Mouse (Mus musculus) hindbrain, embryonic 16.5 days (tissue): Measurements from ENCODE around the gene Fam69a. TPM values are rescaled to one million over a fixed set of nuclear protein-coding genes. Genes with fewer than 3 reads are reported as not detected.

Experiments used
- ATAC-seq: fragments of 200-750 bp; cut with Nextera tagmentation; 2 replicates; pipeline ENCODE4 v1.8.0; 2017; ENCODE audit warnings: moderate TSS enrichment, moderate library complexity
- H3K27ac ChIP-seq: fragments of 300-500 bp; sonication (generic); 2 replicates; pipeline ENCODE4 v1.5.1; 2014; ENCODE audit warnings: low read depth, mild to moderate bottlenecking, control low read depth, low read length, moderate library complexity
- H3K27me3 ChIP-seq: fragments of 300-500 bp; sonication (generic); replicated peaks from 2 replicates; pipeline ENCODE4 v1.6.1; 2014; ENCODE audit warnings: low read length; ENCODE audit not compliant: control insufficient read depth, insufficient read depth
- H3K36me3 ChIP-seq: fragments of 300-500 bp; sonication (generic); 2 replicates; pipeline ENCODE4 v1.6.1; 2014; ENCODE audit warnings: mild to moderate bottlenecking, low read length, moderate library complexity, mixed read lengths; ENCODE audit not compliant: control insufficient read depth, insufficient read depth
- H3K4me1 ChIP-seq: fragments of 300-500 bp; sonication (generic); 2 replicates; pipeline ENCODE4 v1.6.1; 2014; ENCODE audit warnings: low read depth, low read length; ENCODE audit not compliant: control insufficient read depth, insufficient read depth
- H3K4me2 ChIP-seq: fragments of 300-500 bp; sonication (generic); 2 replicates; pipeline ENCODE4 v1.6.1; 2014; ENCODE audit warnings: mild to moderate bottlenecking, low read length, control low read depth, moderate library complexity
- H3K4me3 ChIP-seq: fragments of 300-500 bp; sonication (generic); 2 replicates; pipeline ENCODE4 v1.5.1; 2014; ENCODE audit warnings: mild to moderate bottlenecking, low read length, control low read depth, moderate library complexity
- H3K9ac ChIP-seq: fragments of 300-500 bp; sonication (generic); 2 replicates; pipeline ENCODE4 v1.6.1; 2014; ENCODE audit warnings: low read depth, mild to moderate bottlenecking, control low read depth, low read length, moderate library complexity
- H3K9me3 ChIP-seq: fragments of 300-500 bp; sonication (generic); 2 replicates; pipeline ENCODE4 v1.6.1; 2014; ENCODE audit warnings: mild to moderate bottlenecking, low read length, moderate library complexity; ENCODE audit not compliant: control insufficient read depth
- WGBS: fragments of 180-500 bp; shearing (Covaris S2); extraction: QIAGEN DNeasy Blood & Tissue Kit; methylation state at CpG from one replicate; pipeline ENCODE4 v1.1.7; 2014; 5-methylcytosine and 5-hydroxymethylcytosine counted together
- polyA plus RNA-seq: library from polyadenylated mRNA; unstranded; fragments of >200 nt; fragmentation: Nextera tagmentation; extraction: Ambion mirVana; gene quantifications from 2 replicates; pipeline ENCODE4 v1.2.1, GENCODE M21; 2015

Fam69a gene
- polyA plus RNA-seq, 1 experiment from 2014 or later = 73.3 TPM

DNA sequence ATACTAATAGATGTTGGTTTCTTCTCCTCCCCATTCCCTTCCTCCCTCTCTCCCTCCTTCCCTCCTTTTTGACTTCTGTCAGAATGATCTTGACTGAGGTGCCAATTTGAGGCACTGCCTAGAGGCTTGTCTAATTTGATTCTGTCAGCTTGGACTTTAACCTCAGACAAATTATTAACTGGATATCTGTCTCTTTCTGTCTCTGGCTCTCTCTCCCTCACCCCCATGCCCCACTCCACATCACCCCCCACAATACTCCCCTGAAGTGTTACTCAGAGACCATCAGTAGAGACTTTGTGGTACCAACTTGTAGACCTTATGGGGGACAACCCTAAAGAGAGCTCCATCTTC lies 111.6 kb downstream of the Fam69a start:
- Histone ChIP-seq H3K9ac (no peak overlapping the region), H3K9me3 (no peaks in the 10 kb centered on the region), H3K4me3 (no peak overlapping the region), H3K4me2 (no peak overlapping the region), H3K4me1 (no peaks in the 10 kb centered on the region), H3K36me3 (no peaks in the 10 kb centered on the region), H3K27ac (no peak overlapping the region), H3K27me3 (no peaks in the 10 kb centered on the region)
- ATAC-seq = no peak

DNA sequence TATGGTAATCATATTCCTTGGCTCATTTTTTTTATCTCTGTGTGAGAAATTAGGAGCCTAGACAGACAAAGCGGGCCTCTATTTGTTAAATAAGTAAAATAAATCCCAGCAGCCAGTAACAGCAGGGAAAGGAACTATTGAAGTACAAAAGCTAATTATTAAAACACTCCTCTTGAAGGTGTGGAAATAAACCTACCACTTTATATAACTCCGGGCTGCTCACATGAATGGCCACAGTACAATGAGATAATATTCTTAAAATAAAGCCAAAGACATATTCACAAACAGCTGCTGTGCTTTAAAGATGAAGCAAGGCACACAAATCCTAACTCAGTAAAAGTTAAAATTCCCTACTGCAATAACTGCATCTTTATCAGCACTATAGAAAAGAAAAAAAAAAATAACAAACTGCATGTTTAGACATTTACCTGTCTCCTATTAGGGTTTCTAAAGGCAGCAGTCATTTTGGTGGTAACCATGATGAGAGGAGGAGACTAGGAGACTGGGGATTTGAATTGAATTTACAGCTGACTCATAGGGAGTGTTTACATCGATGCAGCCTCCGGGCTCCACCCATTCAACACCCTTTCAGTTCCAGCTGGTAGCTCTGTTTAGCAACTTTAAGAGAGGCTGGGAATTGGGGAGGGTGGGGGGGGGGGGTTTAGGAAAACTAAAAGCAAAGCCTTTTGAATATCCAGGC lies 112.2 kb downstream of the Fam69a start, which contains the start of gene Evi5:
TSS of gene Evi5 (minus strand) at position 547 of the 700 bp plus-strand sequence.
- H3K4me2 ChIP-seq = no peak within 1 kb of the TSS
- WGBS = 42% methylated on average over 4 of the region's 4 CpGs
- H3K9ac ChIP-seq = no peak within 1 kb of the TSS
- ATAC-seq = no peak
- no peak within 1 kb of the TSS for H3K27ac ChIP-seq
- no peaks in the 10 kb centered on the region for H3K4me1 ChIP-seq
- no peaks in the 10 kb centered on the region for H3K27me3 ChIP-seq
- H3K36me3 ChIP-seq = no peaks in the 10 kb centered on the region
- H3K4me3 ChIP-seq = no peak within 1 kb of the TSS
- no peaks in the 10 kb centered on the region for H3K9me3 ChIP-seq

DNA sequence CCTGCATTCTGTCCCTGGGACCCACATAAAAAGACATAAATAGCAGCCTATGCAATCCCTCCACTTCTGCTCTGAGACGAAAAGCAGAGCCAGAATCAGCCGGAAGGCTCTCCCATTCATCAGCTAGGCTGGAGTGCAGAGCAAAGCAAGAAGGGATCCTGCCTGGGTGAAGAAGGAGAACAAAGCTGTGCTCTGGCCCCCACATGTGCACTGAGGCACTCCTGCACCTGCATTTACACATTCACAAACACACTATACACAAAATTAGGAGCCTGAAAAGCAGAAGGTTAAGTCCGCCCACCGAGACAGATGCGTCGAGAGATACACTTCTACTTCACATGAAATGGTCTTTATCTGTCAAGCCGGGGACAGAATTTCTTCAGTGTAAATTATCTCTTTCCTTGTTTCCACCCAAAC lies 113.0 kb downstream of the Fam69a start:
- WGBS = 70% methylated on average over 7 of the region's 7 CpGs
- Histone ChIP-seq H3K27me3 (no peaks in the 10 kb centered on the region), H3K27ac (no peak overlapping the region)

DNA sequence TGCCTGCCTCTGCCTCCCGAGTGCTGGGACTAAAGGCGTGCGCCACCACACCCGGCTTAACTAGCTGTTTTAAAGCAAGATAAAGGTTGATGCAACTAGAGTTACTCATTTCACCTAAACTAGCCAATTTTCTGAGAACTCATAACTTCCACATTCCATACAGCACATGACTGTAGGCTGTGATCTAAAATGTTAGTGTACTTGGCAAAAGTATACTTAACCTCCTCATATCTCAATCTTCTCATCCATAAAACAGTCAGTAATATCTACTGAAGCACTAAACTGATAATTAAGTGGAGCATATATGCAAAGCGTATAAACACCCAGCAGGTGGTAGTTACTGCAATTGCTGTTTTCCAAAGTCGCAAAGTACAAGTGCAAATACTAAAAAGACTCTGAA lies 113.6 kb downstream of the Fam69a start:
- Histone ChIP-seq H3K27ac (no peak overlapping the region), H3K4me2 (no peak overlapping the region), H3K9me3 (no peaks in the 10 kb centered on the region), H3K4me1 (no peaks in the 10 kb centered on the region), H3K36me3 (no peaks in the 10 kb centered on the region), H3K27me3 (no peaks in the 10 kb centered on the region), H3K4me3 (no peak overlapping the region), H3K9ac (no peak overlapping the region)
- ATAC-seq = no peak
- WGBS = 92% methylated on average over 6 of the region's 6 CpGs

More for the DNA sequence above, 113.0 kb downstream of the Fam69a start:
- Histone ChIP-seq H3K4me1 (no peaks in the 10 kb centered on the region), H3K9me3 (no peaks in the 10 kb centered on the region), H3K9ac (no peak overlapping the region), H3K36me3 (no peaks in the 10 kb centered on the region), H3K4me3 (no peak overlapping the region), H3K4me2 (no peak overlapping the region)
- ATAC-seq = no peak

DNA sequence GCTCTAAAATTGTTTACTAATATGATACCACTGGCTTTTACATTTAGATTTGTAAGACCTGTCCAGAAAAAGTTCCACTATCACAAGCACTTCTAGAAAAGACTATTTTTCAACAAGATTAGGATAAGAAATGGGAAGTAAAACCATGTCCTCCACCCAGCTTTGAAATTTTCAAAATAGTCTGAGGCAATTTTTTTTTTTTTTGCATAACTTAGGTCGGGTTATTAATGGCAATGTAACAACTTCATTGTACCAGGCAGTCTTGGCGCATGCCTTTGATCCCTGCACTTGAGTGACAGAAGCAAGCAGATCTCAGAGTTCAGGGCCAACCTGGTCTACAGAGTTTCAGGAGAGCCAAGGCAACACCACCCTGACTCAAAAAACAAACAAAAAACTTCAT lies 117.2 kb downstream of the Fam69a start:
- Histone ChIP-seq H3K27ac (no peak overlapping the region), H3K9me3 (no peaks in the 10 kb centered on the region), H3K4me1 (peaks cover 6% of the 10 kb centered on the region), H3K36me3 (no peaks in the 10 kb centered on the region), H3K4me3 (no peak overlapping the region), H3K27me3 (no peaks in the 10 kb centered on the region), H3K9ac (no peak overlapping the region), H3K4me2 (no peak overlapping the region)
- WGBS = 61% methylated on average over 2 of the region's 2 CpGs
- ATAC-seq = no peak

DNA sequence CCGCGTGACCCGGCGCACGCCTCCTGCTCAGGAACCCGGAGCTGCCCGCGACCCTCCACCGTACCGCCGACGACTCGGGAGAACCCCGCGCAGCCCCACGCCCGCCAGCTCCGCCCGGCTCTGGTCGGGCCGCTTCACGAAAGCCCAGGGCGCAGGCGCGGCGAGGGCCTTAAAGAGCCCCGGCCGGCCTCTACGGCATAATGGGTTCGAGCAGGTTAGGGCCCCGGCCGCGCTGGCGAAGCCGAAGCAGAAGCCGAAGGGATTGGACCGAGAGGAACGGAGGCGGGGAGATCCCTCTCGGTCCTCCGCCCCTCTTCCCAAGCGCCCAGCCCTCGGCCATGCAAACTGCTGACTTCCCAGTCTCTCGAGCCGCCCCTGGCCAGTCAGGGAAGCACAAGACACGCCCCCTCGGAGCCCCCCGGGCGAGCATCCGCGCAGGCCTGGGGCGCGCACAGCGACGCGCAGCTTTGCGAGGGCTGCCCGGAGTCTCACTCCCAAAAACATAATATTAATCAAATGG lies 117.9 kb downstream of the Fam69a start:
- ATAC-seq = peak; percentile 99
- Histone ChIP-seq H3K36me3 (no peaks in the 10 kb centered on the region), H3K4me1 (peaks cover 6% of the 10 kb centered on the region), H3K9ac (peak overlapping the region; percentile 93), H3K27ac (peak overlapping the region; percentile 95), H3K27me3 (no peaks in the 10 kb centered on the region), H3K9me3 (no peaks in the 10 kb centered on the region), H3K4me2 (peak overlapping the region; percentile 69), H3K4me3 (peak overlapping the region; percentile 94)
- under 1% methylated on average over 55 of the region's 58 CpGs for WGBS

DNA sequence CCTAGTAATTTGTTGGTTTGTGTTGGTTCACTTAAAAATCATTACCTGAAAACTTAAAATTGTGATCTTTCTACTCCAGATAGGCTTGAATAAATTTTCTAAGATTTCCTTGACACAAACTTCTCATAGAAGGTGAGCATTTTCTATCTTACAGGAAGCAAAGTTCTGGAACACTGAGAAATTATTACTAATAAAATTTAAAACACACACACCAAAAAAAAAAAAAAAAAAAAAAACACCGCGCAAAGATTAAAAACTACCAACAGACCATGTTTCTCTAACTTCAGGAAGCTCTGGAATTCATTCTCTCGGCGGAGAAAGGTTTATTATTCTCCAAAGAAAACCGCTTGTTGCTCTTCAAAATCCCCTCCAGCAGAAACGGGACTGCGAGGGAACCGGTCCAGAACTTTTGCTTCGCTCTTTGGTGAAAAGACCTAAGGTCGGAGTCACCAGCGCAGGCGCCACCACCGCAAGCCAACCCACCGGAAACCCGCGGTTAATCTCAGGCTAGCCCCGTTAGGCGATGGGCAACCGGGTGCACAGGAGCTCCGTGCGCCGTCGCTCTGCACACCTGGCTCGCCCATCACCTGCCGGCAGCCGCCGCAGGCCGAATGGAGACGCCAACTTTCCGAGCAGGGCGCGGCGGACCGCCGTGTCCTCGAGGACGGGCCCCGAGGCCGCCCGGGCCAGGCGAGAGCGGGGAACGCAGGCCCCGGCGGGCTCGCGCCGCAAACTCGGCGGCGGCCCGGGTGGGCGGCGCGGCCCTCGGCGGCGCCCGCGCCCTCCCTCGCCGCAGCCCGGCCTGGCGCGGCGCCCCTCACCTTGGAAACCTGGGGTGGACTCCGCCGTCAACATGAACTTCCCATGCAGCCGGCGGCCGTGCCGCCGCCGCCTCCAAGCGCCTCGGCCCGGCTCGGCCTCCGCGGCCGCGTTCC lies 118.6 kb downstream of the Fam69a start:
- peak overlapping the region; percentile 93 for H3K9ac ChIP-seq
- peak overlapping the region; percentile 94 for H3K4me3 ChIP-seq
- no peaks in the 10 kb centered on the region for H3K9me3 ChIP-seq
- ATAC-seq = peak; percentile 83
- H3K27me3 ChIP-seq = no peaks in the 10 kb centered on the region
- peaks cover 6% of the 10 kb centered on the region for H3K4me1 ChIP-seq
- H3K4me2 ChIP-seq = peak overlapping the region; percentile 69
- under 1% methylated on average over 33 of the region's 82 CpGs for WGBS
- peak overlapping the region; percentile 95 for H3K27ac ChIP-seq
- no peaks in the 10 kb centered on the region for H3K36me3 ChIP-seq

DNA sequence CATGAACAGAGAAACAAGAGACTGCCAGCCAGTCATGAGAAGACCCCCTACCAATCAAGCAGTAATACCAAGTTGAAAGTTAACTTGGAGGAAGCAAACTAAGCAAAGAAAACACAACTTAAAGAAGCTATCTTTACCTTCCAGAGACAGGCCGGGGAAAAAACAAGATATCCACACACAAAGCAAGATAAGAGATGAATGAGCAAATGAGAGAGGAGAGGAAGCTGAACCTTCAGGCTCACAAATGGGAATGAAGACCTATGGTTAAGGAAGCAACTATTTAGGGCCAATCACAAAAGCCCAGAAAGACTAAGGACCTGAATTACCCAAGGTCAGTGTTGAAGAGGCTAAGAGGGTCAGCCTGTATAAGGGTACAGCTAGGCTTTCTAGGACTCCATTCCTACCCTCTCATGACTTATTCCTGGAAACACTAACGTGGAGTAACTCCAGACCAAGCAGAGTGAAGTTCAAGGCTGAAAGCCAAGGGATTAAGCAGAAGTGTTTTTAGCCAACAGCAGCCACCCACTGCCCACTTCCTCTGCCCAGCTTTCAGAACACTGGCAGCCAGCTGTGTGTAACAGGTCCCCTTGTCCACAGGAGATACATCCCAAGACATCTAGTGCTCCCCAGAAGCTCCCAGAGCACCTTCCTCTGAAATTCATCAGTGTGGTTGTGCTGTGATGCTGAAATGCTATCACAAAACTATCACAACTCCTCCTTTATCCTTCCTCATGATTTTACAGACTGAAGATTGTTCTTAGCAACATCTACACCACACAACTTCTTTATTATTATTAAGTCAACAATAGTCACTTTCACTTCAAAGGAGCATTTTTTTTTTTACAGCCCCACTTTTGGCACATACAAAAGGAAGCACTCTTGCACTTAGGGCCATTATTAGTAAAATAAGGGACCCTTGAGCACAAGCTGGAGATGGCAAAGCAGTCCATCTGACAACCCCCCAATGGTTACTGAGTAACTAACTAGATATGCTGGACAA lies 120.5 kb downstream of the Fam69a start:
- peak overlapping the region; percentile 5; the same call in 1 of the 2 replicates for H3K4me2 ChIP-seq
- WGBS = 69% methylated on average over 2 of the region's 2 CpGs

More for the DNA sequence above, 120.5 kb downstream of the Fam69a start:
- Histone ChIP-seq H3K9me3 (no peaks in the 10 kb centered on the region), H3K4me3 (no peak overlapping the region), H3K36me3 (no peaks in the 10 kb centered on the region), H3K27me3 (no peaks in the 10 kb centered on the region), H3K9ac (no peak overlapping the region), H3K27ac (no peak overlapping the region), H3K4me1 (peaks cover 6% of the 10 kb centered on the region)
- no peak for ATAC-seq
